Mouse (Mus musculus) kidney, adult 10 weeks (tissue): ENCODE data around the gene Cdhr4. TPM values are rescaled to one million over a fixed set of nuclear protein-coding genes. Genes with fewer than 3 reads are reported as not detected.

Experiments used
- polyA plus RNA-seq: library from polyadenylated mRNA; stranded (reverse); fragments of 350-450 nt; fragmentation: Illumina TruSeq; extraction: RNeasy Lipid Tissue Mini Kit (QIAGEN cat#74804); gene quantifications from one replicate; pipeline ENCODE4 v1.2.3, GENCODE M21; 2014; ENCODE audit warnings: low read depth, low replicate concordance

Gene Cdhr4
- polyA plus RNA-seq = not detected

GRCm38 (mm10) chr9:107992197-107992596, at the start of gene Cdhr4:
Gene Cdhr4, plus strand, starts transcription at chr9:107992497.

DNA sequence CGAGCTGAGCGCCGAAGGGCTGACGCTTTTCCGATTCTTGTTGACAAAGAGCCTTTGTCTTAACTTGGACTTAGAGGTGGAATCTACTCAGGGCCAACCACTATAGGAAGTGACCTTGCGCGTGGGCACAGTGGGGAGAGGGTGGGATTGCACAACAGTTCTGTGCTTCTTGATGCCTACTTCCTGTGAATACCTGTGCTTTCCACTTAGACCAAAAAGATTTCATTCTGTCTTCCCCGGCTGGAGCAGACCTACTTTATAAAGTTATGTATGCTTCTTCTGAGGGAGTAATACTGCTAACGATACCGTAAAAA, 42.4 kb upstream of the Cdhr4 start, which contains the start of gene Traip:
Traip (plus strand) TSS at position 215 of the 314 bp plus-strand sequence.

GRCm38 (mm10) chr9:107975399-107976386, 16.6 kb upstream of the Cdhr4 start, which contains the start of gene Uba7:
Gene Uba7, plus strand, starts transcription at chr9:107975505.

GRCm38 (mm10) chr9:107982681-107983346, 9.5 kb upstream of the Cdhr4 start, which contains the start of gene Gm20661:
Gene Gm20661, plus strand, starts transcription at chr9:107983058.

DNA sequence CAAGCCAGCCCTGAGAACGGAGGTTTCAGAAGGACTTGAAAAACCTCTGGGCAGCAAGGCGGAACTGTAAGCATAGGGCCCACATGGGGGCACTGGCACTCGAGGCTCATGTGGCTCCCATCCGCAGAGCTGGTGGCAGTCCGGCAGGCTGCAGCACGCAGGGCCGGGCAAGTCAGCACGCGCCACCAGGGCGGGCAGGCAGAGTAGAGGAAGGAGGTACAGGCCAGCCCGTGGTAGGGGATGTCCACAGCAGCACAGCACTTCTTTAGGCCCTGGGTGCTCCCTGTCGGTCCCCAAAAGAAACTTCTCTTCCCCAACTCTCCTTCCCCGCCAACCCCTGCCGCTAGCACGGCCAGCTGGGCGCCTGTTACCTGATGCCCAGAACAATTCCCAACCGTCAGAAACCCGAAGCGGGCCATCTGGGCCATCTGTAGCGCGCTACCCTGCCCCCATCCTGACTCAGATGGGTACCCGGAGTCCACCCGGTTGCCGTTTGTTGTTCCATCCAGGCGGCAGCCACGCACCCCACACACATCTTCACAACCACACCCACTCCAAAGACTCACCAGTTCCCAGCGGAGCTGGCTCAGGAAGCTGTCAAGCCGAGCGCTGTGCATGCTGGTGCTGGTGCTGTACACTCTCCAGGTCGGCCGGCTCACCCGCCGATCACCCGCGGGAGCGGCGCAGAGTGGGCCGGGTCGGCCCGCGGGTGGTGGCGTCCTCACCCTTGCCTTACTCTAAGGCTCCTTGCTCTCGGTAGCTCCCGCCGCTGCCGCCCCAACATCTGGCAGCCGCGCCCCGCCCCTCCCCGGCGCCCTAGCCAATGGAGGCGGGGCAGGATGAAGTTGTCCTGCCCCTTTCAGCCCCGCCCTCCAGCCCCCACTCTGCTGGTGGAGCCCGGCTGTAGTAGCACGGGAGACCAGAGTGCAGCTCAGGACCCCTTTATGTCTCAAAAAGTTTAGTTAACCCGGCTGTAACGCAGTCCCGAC, 6.9 kb upstream of the Cdhr4 start, which contains the start of gene Inka1:
Inka1 (minus strand) TSS at position 749 of the 989 bp plus-strand sequence.

GRCm38 (mm10) chr9:107996049-107996448, 3.8 kb downstream of the Cdhr4 start, which contains the start of gene Gm20662:
Gene Gm20662, plus strand, starts transcription at chr9:107996349.

DNA sequence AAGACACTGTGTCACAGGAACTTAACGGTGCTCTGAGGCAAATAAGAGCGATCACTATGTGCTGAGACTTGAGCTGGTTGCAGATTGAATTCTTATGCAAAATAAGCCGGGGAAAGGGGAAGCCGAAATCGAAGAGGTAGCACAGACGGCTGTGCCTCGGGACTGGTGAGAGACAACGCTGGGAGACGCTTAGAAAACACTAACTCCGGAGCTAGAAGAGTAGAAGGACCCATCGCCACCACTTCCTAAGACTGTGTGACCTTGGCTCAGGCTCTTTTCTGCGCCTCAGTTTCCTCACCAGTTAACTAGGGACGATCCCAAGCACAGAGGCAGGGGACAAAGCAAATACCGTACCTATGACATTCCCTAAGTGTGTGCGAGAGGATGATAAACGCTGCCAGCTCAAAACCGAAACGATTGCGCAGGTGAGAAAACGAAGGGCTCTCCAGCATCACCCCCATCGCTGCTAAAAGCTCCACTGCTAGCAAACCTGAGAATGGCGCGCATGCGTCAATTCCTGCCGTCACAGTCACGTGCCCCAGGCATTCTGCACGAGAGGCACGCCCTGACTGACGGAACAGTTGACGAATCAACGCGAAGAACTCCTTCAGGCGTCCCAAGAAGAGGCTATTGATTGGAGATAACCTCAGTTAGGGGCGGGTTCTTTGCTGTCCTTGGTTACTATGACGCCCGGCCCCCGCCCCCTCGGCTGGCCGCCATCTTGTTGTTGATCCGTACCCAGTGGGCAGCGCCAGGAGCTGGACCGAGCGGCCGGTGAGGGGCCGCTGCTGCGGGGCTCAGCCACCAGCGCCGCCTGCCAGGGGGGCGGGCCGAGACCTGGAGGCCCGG, 9.8 kb downstream of the Cdhr4 start, which contains the start of gene Ip6k1:
Ip6k1 (plus strand) TSS at position 580 of the 849 bp plus-strand sequence.

DNA sequence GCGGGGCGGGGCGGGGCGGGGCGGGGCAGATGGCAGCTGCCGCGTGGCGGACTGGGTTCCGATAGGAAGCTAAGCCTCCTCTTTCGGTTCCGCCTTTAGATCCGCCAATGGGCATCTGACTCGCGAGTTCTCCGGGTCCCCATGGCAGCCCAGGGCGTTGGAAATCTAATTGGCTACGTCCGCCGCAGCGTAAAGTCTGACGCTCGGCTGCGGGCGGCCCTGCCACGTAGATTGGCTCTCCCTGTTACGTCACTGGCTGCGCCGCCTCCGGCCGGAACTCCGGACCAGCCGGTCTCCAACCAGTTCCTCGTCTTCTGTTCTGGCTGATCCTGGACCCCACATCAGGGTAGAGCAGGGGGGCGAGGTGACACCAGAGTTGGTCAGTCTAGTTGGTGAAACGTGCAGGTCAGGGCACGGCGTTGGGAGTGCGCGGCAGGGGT, 56.7 kb downstream of the Cdhr4 start, which contains the start of gene Gmppb:
Gmppb (plus strand) TSS at position 227 of the 440 bp plus-strand sequence.

Other genes with a start within 250 kb of the Cdhr4 start
- 90.8 TPM for gene Rbm5, start 221.5 kb upstream of the Cdhr4 start, polyA plus RNA-seq
- 64.7 TPM for gene Rbm6, start 119.3 kb upstream of the Cdhr4 start, polyA plus RNA-seq
- gene Mon1a, start 104.3 kb upstream of the Cdhr4 start, polyA plus RNA-seq = not detected
- not detected for gene Mst1r, start 85.6 kb upstream of the Cdhr4 start, polyA plus RNA-seq
- not detected for gene Actl11, start 64.0 kb upstream of the Cdhr4 start, polyA plus RNA-seq
- gene Camkv, start 56.8 kb upstream of the Cdhr4 start, polyA plus RNA-seq = not detected
- not detected for gene Traip, start 42.4 kb upstream of the Cdhr4 start, polyA plus RNA-seq
- 1.1 TPM for gene Uba7, start 17.0 kb upstream of the Cdhr4 start, polyA plus RNA-seq
- 0.32 TPM for gene Gm20661, start 9.4 kb upstream of the Cdhr4 start, polyA plus RNA-seq
- gene Inka1, start 6.6 kb upstream of the Cdhr4 start, polyA plus RNA-seq = not detected
- gene Gm20662, start 3.9 kb downstream of the Cdhr4 start, polyA plus RNA-seq = not detected
- 65.5 TPM for gene Ip6k1, start 10.0 kb downstream of the Cdhr4 start, polyA plus RNA-seq
- 1.1 TPM for gene Gmppb, start 56.7 kb downstream of the Cdhr4 start, polyA plus RNA-seq
- not detected for gene Amigo3, start 60.7 kb downstream of the Cdhr4 start, polyA plus RNA-seq
- gene Mst1, start 87.9 kb downstream of the Cdhr4 start, polyA plus RNA-seq = not detected
- gene Rnf123, start 90.8 kb downstream of the Cdhr4 start, polyA plus RNA-seq = 1.6 TPM
- 48.3 TPM for gene Apeh, start 102.1 kb downstream of the Cdhr4 start, polyA plus RNA-seq
- not detected for gene Bsn, start 197.9 kb downstream of the Cdhr4 start, polyA plus RNA-seq